1 mouse cellular context compared by ENCODE assay signal in genomic region chr7:5037026-5037425, GRCm38 (mm10).
TF ChIP-seq lines count a peak whose summit lies in the region.

No protein-coding gene starts in this region.

TF ChIP-seq in MEL, 35 proteins besides CTCF, POLR2A, EP300 and RAD21:
- TF ChIP-seq POLR2AphosphoS2 (IDR thresholded peaks at IDR 0.05; ENCODE audit: low read length) (no peak), GABPA (IDR thresholded peaks at IDR 0.05; ENCODE audit: low read depth, low read length) (no peak), E2F4 (IDR thresholded peaks at IDR 0.05; ENCODE audit: borderline replicate concordance, low read depth, low read length) (no peak), ELF1 (IDR thresholded peaks at IDR 0.05; ENCODE audit: low read depth, low read length) (no peak), GATA1 (IDR thresholded peaks at IDR 0.05; ENCODE audit: low read depth, low read length) (no peak), MXI1 (IDR thresholded peaks at IDR 0.05; ENCODE audit: low read depth, low read length) (no peak), BHLHE40 (IDR thresholded peaks at IDR 0.05; ENCODE audit: borderline replicate concordance, low read depth, low read length) (no peak), MYB (IDR thresholded peaks at IDR 0.05; ENCODE audit: low read depth, low read length) (no peak), SMC3 (IDR thresholded peaks at IDR 0.05; ENCODE audit: low read depth, low read length) (no peak), SIN3A (IDR thresholded peaks at IDR 0.05; ENCODE audit: low read length) (no peak), TAL1 (IDR thresholded peaks at IDR 0.05; ENCODE audit: low read length) (no peak)
